Mouse (Mus musculus): ENCODE measurements at regions not wholly inside any gene's neighbourhood (a gene's known extent, or its start where the extent isn't known, plus 50 kb on each side); places are given as distances from the start of the nearest gene placed in this dataset.
A peak's percentile ranks its signal among the peaks of the same experiment; 100 is the strongest.

DNA sequence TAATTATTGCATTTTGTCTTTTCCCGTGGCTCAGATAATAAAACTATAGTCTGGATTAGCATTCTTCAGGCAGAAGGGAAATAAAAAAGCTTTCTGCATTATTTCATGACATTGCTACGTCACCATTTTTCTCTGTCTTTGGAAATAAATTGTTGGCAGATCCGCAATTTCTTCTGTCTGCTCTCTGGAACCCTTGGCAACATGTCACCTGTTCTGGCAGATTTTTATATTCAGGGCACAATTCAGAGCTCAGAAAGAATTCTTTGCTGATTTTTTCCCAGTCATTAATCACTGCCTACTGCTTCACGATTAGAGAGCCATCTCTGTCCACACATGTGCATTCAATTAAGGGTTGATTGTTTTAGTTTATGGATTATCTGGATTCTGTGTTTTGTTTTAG, 460.5 kb downstream of the Cdh8 start:
- no peak for DNase-seq (ENCODE audit: low read depth, low spot score)

DNA sequence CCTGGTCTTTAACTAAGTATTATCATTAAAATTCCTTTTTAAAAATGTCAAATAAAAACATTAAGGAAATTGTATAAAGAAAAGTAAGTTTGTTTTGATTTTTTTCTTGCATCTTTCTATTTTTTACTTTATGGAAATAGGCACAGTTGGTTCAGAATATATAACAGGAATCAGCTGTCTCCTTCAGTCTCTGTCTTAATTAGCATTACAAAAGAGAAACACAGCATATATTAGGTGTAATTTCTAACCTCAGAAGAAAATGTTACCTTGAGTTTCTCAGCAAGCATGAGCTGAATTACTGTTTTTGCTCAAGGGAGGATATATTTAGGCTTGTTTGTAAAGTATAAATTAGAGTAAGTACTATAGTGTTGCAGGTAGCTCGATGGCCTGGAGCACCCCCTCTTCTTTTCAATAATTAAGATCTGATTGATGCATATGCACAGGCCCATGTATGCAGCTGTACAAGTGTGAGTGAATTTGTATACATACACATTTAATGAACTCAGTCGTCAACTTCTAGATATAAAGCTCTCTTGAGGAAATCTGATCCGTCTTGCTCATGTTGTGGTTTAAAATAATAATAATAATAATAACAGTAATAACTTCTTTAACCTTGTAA, 503.0 kb downstream of the Cdh8 start:
- DNase-seq (ENCODE audit: low read depth, low spot score): no peak

DNA sequence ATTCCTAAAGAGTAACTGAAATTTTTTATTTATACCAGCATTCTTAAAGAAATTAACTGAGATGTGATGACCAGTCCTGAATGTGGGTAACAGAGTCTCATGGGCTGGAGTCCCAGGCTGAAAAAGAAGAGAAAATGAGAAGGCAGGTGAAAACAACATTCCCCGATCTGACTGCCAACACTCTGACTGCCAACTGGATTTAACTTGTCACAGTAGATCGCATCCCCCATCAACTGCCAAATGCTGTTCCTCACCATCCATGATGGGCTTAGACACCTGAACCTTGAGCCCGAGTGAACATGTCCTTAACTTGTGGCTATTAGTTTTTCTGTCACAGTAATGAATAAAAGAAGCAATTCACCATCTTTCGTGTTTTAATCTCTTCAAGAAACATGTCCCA, 522.9 kb downstream of the Cdh8 start:
- DNase-seq (ENCODE audit: low read depth, low spot score): no peak

DNA sequence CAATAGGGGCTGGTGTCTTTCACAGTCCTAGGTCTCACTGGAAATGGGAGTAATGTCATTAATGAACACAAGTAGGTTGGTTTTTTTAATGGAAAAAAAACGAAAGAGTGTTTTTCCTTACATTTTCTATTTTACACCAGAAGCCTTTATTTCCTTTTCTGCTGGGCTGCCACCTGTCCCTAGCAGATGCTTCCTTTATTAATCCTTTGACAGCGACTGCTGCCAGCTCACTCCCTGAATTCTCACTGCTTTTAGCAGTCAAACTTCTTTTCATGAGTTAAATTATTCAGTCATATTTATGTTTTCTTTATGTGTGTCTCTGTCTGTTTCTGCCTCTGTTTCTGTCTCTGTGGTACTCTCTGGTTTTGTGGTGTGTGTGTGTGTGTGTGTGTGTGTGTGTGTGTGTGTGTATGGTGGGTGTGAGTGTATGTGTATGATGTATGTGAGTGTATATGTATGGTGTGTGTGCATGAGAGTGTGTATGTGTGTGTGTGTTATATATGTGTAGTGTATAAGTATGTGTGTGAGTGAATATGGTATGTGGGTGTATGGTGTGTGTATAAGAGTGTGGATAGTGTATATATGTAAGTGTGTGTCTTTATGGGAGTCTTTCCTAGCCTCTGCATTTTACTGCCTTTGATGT, 554.5 kb downstream of the Cdh8 start:
- DNase-seq (ENCODE audit: low read depth, low spot score): no peak

DNA sequence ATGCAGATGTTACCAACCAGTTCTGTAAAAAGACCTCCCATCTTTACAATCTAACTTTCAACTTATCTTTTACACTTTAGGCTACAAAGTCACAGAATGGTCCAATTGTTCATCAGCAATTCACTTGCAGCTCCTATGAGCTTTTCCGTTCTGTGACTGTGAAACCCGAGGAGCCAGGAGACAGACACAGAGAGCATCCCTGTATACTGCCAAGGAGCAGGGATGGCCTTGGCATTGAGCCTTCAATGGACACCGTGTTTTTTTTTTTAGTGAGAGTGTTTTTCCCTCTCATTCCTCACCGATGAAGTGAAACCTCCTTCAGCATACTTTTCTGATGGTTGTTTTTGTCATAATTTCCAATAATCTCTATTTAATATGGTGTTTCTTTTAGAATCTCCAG, 555.1 kb downstream of the Cdh8 start:
- DNase-seq (ENCODE audit: low read depth, low spot score): no peak

DNA sequence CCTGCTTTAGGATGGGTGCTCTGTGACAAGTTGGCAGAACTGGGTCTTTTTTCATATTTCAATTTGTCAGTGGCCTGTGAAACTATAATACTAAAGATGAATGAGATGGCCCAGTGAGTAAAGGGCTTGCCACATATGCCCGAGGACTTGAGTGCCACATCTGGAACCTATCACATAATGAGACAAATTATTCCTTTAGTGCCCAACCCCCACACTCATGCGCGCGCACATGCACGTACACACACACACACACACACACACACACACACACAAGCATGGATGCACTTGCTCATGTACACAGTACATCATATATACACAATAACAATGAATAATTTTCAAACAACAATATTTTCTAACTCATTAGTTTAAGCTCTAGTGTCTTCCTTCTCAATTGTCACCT, 555.9 kb downstream of the Cdh8 start:
- DNase-seq (ENCODE audit: low read depth, low spot score): no peak

DNA sequence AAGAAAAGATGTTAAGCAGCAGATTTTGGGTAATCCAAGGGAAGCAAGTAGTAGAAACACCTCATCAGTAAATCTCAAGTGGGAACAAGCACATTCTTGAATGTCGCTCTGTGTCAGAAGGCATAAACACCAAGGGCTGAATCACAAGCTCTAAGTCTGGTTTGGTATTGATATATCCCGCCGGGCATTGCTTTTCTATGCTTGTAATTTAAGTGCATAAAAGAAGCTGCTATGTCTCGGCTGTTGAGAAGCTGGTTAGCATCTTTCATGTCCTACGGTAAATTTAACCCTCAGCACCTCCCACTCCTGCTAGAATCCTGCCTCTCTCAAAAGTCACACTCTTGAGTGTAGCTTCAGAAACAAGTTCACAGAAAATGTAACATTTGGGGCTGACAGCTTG, 586.8 kb downstream of the Cdh8 start:
- DNase-seq (ENCODE audit: low read depth, low spot score): no peak

DNA sequence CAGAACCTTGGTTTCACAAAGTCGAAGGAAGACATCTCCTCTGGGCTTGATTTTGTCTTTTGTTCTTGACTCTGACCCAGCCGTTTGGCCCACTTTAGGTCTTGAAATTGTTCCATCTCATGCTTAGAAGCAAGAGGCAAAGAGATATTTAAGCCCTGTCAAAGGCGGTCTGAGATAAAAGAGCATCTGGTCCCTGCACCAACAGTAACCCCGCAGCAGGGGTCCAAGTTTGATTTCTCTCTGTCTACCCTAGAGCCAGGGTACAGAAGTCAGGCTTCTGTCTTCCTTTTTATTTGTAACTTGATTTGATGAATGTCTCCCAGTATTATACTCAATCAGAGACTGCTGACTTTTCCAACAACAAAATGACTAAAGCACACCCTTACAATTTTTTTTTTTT, 587.3 kb downstream of the Cdh8 start:
- no peak for DNase-seq (ENCODE audit: low read depth, low spot score)

DNA sequence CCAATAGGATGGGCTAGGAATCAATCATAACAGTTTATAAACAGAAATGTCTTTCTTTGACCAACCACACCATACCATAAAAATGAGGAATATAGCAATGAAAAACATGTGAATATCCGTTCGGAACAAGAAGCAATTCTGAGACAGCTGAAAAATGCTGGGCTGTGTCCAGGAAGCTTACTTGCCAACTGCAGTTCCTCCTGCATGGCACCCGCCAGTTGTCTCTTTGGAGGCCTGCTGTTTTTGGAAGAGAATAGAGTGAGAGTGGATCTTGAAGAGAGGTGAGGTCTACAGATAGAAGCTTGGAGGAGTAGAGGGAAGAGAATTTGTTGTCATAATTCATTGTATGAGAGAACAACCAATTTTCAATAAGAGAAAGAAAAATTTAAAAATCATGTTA, 604.3 kb downstream of the Cdh8 start:
- DNase-seq (ENCODE audit: low read depth, low spot score): no peak

DNA sequence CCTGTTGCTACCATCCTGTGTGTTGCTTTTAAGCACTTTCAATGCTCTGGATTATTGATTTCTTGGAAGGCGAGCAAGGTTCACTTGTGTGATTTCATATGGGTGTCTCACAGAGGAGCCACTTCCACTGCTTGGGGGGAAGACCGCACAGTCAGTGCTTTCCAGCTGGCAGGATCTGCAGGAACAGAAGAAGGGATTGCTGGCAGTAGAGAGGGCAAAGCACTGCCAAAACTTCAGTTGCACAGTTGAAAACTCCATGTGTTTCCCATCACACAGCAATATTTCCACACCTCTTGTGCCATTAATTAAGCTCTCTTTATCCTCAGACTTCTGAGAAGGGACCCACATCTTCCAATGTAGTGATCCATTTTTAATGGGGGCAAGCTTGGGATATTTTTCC, 618.8 kb downstream of the Cdh8 start:
- no peak for DNase-seq (ENCODE audit: low read depth, low spot score)

DNA sequence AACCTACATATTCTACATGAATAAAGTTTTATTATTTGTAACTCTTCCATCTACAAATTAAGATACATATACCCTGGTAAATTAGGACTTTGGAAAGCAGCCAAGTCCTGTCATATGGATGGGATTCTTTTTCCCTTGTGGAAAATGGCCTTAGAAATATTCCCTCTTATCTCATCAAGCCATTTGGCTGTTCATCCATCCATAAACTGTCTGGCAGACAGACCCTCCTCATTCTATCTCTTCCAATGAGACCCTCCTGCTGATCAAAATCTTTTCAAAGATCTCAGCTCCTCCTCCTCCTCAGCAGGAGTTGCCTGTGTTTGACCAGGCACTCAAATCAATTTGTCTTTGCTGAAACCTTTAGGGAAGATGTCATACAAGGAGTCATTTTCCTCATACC, 649.2 kb downstream of the Cdh8 start:
- DNase-seq (ENCODE audit: low read depth, low spot score): no peak

DNA sequence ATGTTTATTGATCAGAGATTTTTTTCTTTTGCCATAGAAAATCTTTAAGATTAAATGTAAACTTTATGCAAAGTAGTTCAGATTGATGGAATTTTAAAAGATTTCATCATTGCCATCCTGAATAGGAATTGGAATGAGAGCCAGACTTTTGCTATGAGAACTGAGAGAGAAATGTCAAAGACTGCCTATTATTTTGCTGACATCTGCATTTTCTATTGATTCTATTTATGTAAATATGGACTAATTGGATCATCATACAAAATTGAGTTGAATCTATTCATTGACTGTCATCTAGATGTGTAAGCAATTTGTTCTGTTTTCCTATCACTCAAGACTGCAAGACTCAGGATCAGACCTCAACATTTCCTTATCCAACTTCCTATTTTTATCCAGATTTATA, 659.7 kb downstream of the Cdh8 start:
- DNase-seq (ENCODE audit: low read depth, low spot score): no peak

DNA sequence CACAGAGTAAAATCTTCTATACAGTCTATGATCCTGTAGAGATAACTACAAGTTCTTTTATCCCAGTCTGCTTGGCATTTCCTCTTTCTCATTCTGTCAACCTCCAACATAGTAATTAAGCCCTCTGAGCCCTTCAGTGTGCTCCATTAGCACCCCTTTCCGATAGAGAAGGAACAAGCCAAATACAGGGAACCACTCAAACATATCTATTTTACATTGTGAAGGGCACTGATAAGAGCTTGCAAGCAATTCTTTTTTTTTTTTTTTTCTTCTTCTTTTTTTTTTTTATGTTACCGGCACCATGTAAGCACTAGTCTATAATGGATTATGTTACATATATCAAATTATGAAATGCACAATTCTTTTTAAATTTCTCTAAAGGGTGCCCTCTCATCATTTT, 660.5 kb downstream of the Cdh8 start:
- no peak for DNase-seq (ENCODE audit: low read depth, low spot score)

DNA sequence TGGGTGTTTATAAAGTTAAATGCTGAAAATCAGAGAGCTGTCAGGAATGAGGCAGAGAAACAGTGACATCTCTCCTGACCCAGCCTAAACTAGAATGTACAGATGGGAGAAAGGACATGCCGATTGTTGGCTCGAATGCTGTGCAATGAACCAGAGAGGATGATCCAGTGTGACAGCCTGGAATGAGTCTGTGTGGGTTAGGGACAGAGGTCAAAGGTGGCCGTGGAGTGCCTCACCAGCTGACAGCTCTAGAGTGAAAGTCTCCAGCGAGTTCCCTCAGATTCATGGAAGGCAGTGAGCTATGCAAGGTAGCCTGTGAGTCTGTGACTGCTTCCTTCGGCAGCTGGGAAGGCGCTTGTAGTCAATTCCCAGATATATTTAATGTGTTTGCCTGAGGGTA, 663.9 kb downstream of the Cdh8 start:
- no peak for DNase-seq (ENCODE audit: low read depth, low spot score)

DNA sequence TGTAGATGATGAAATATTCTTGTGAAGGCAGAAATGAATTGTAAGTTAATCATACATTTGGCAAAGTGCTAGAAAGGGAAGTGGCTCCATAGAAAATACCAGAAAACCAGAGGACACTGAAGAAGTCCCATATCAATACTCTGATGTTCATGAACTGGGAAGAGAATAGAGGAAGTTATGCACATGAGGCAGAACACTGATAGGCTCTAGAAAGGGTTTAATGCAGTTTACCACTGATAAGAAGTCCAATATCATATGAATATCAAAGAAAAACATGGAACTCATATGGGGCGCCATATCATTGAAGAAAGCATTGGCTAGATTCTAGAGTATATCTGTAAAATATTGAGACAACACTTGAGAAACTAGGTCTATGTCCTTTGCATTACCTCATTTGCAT, 708.5 kb downstream of the Cdh8 start:
- DNase-seq (ENCODE audit: low read depth, low spot score): no peak

DNA sequence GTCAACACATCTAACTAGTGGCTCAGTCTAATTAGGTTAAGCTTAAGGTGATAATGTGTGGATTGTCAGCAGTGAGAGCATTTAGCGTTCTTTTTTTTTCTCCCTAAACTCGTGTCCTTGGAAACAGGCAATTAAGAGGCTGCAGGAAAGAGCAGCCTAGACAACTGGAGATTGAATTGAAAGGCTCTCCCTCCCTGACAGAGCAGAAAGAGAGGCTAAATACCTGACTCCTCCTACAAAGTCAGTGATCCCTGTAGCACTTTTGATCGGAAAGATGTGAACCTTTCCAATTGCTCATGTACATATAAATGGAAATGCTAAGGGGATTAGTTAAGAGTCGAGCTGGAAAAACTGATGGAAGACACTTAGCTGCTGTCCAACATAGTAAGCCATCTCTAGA, 710.1 kb downstream of the Cdh8 start:
- DNase-seq (ENCODE audit: low read depth, low spot score): peak; percentile 9

DNA sequence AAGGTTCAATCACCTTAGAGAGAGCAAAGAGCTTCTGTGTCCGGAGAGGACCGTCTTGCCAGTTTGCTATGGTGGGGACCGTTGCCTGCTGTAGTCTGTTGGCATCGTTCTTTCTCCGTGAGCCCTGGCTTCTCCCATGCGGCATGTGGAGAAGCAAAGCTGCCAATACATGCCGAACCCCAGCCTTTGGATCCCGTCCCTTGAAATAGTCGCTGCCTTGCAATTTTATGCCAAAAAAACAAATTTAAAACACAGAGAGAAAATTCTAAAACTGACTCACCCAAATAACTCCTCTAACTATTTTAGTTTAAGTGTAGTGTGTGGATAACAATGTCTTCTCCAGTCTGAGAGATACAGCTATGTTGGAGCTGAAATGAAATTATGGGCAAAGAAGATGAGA, 731.1 kb downstream of the Cdh8 start:
- no peak for DNase-seq (ENCODE audit: low read depth, low spot score)

DNA sequence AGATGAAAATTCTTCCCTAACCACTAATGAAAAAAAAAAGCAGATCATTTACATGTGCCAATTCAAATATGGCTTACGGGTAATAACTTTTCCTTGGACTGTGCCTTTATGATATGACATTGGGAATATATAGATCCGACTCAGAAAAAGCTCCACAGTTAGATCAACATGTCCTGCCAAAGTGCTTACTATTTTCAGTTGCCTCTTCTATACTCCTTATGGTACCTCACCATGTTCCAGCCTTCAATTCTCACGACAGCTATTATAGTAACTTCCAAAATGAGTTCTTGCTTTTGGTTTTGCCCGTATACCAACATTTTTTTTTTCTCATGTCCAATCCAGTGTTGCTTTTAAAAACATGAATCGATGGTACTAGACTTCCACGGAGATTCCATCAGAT, 731.7 kb downstream of the Cdh8 start:
- no peak for DNase-seq (ENCODE audit: low read depth, low spot score)

DNA sequence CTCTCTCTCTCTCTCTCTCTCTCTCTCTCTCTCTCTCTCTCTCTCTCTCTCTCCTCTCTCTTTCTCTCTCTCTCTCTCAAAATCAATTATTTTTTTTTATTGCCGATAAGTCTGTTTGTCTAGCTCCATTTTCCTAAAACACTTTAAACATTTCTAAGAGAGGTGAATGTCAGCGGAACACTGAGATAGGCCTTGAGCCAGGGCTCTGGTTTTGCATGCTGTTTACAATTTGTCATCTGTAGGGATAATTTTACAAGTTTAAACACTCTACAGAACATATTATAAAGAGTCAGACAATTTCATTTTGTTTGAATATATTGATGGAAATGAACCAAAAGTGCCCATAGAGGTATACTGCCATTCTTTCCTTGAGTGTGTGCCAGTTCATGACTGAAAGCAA, 736.2 kb downstream of the Cdh8 start:
- DNase-seq (ENCODE audit: low read depth, low spot score): no peak

DNA sequence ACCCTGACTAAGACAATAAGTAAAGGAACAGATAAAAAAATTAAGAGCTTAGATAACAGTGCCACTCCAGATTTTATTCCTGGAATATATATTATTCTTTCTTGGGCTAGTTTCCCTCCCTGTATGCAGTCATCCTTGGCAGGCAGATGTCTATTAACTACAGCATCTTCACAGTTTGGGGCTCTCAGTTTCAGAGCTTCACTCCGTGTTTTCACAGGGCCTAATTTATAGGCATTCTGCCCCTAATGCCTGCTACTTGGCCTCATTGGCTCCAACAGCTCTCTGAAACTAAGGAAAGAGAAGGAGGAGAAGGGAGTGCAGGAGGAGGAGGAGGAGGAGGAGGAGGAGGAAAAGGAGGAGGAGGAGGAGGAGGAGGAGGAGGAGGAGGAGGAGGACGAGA, 757.0 kb downstream of the Cdh8 start:
- no peak for DNase-seq (ENCODE audit: low read depth, low spot score)

DNA sequence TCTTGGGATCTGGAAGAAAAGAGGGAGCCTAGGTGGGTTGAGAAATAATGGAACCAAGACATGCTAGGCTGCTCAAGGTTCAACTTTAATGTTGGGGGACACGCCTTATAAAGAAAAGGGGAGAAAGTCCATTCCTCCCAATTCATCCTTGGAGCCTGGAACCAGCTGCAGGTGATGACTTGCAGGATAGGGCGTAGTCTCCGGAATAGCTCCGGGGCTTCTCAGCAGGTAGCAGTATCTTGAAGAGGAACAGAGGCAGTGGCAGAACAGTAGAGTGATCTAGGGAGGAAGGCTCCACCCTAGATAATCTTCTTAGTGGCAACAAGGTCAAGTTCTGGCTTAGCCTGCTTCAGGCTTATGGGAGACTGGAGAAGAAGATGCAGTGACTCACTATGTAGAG, 764.0 kb downstream of the Cdh8 start:
- peak; percentile 62 for DNase-seq (ENCODE audit: low read depth, low spot score)

DNA sequence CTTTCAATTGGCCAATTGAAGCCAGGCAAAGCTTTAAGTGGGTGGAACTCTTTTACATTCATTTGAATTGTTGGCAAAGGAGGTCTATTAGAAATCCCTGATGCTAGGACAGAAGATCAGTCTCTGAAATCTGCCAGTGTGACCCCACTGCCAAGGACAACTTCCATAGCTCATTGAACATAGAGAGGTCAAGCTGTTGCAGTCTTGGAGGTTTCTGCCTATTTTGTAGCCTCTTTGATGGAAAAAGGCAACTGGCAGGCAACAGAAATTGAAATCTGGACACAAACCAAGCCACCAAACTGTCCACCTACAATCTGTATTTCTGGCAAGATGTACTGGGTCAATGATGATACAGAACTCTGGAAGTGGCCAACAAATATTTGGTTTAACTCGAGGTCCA, 765.3 kb downstream of the Cdh8 start:
- no peak for DNase-seq (ENCODE audit: low read depth, low spot score)

DNA sequence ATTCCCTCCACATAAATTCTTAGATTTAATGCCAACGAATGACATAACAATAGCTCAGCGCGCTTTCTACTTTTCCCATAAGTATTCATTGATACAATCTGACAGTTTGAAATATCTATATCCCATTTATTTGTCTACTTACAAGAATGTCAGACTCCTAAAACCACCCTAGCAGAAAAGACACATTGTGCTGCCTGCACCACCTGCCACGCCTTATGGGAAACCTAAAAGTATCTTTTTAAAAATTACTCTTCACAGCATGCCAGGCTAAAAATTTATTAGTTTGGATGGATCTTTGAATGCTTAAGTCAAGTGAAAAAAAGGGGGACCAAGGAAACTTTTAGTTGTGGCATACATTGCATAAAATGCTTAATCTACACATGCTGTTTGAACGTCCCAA, 788.1 kb downstream of the Cdh8 start:
- no peak for DNase-seq (ENCODE audit: low read depth, low spot score)

DNA sequence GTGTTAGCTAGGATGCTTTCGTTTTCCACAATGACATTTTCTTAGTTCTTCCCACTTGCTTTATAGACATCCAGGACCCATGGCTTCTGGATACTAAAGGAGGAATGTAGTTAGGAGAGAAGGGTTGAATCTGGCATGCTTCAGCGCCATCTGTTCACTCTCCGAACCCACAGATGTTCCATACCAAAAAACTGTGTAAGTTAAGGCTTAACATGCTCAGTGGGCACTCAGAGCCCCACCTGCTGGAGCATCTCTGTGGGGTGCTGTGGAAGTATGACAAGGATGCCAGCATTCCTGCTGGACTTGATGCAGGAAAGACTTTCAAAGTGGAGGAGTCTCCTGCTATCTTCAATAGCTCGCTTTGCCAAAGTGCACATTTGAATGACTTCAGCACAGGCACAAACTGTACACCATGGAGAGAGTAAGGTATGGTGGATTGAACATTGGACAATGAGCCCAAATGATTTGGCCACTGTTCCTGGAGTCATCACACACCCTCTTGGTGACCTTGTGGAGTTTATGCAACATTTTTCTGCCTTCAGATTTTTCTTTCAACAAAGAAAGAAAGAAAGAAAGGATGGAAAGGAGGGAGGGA, 802.3 kb downstream of the Cdh8 start:
- DNase-seq (ENCODE audit: low read depth, low spot score): no peak

All from ZHBTc4 (cell line).